Mouse (Mus musculus): Measurements from ENCODE around the gene Lpp. TPM values are rescaled to one million over a fixed set of nuclear protein-coding genes. Genes with fewer than 3 reads are reported as not detected.

Lpp gene
- total and polyA plus RNA-seq, 3 experiments = not detected

DNA sequence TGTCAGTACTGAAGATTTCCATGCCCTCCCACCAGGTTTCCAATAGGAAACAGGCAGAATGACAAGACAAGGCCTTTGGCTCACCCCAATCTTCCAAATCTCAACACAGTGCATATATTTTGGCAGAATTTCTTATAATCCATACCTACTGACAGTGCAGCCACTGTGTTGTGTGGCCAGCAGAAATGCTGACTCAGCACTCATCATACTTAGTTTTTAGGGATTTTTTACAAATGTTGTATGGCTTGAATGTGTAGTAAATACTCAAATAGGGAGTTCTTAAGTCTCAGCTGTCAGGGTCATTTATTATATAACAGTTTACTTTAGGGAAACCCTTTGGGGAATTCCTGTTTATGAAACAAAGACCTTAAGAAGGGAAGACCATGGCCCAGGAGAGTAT, 202.2 kb downstream of the Lpp start:
- Histone ChIP-seq H3K9ac (ENCODE audit: control insufficient read depth, low read depth, low read length, poor library complexity, severe bottlenecking) (no peak overlapping the region), H3K27me3 (ENCODE audit: control insufficient read depth in 1 of 2, insufficient read depth in 2 of 2, low read length in 2 of 2) (no peaks in the 10 kb centered on the region), H3K4me1 (ENCODE audit: control insufficient read depth in 1 of 2, insufficient read depth in 2 of 2, low read length in 2 of 2) (no peaks in the 10 kb centered on the region), H3K27ac (ENCODE audit: control insufficient read depth, low read depth, low read length) (no peak overlapping the region), H3K79me2 (ENCODE audit: control insufficient read depth, insufficient read depth, low read length, poor library complexity) (no peaks in the 10 kb centered on the region), H3K36me3 (ENCODE audit: control insufficient read depth in 1 of 2, insufficient read depth in 2 of 2, low read length in 2 of 2) (no peaks in the 10 kb centered on the region), H3K4me3 (ENCODE audit: control insufficient read depth in 1 of 2, insufficient read depth in 1 of 2, low read depth in 2 of 2, low read length in 2 of 2) (no peak overlapping the region), H3K9me3 (replicated peaks; ENCODE audit: insufficient read depth, low read length) (no peaks in the 10 kb centered on the region)
- TF ChIP-seq CHD1 (IDR thresholded peaks at IDR 0.05; ENCODE audit: low read depth, low read length) = no peak
- TF ChIP-seq MAFK (IDR thresholded peaks at IDR 0.05; ENCODE audit: borderline replicate concordance, low read depth, low read length) = peak; percentile 92
- DNase-seq (ENCODE audit: low read depth, low spot score) = no peak

DNA sequence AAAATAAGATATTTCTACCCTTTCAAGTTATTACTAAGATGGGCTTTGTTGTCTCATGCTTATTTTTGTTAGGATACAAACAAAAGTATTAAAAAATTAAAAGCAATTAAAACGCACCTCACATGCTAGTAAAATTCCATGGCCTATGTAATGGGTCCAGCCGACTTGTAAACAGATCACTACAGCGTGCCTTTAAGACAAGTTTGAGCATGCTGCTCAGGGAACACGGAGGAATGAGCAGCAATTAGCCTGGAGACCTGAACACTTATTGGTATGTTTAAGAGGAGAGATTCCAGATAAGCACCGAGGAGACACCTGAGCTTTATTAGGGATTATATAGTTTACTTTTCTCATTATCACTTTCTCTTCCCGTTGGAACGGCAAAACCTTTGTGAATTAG, 205.3 kb downstream of the Lpp start:
- no peak overlapping the region for H3K4me3 ChIP-seq (ENCODE audit: control insufficient read depth in 1 of 2, insufficient read depth in 1 of 2, low read depth in 2 of 2, low read length in 2 of 2)
- no peaks in the 10 kb centered on the region for H3K27me3 ChIP-seq (ENCODE audit: control insufficient read depth in 1 of 2, insufficient read depth in 2 of 2, low read length in 2 of 2)
- H3K4me1 ChIP-seq (ENCODE audit: control insufficient read depth in 1 of 2, insufficient read depth in 2 of 2, low read length in 2 of 2) = no peaks in the 10 kb centered on the region
- H3K9me3 ChIP-seq (replicated peaks; ENCODE audit: insufficient read depth, low read length) = no peaks in the 10 kb centered on the region
- no peaks in the 10 kb centered on the region for H3K36me3 ChIP-seq (ENCODE audit: control insufficient read depth in 1 of 2, insufficient read depth in 2 of 2, low read length in 2 of 2)
- H3K9ac ChIP-seq (ENCODE audit: control insufficient read depth, low read depth, low read length, poor library complexity, severe bottlenecking) = no peak overlapping the region
- H3K79me2 ChIP-seq (ENCODE audit: control insufficient read depth, insufficient read depth, low read length, poor library complexity) = no peaks in the 10 kb centered on the region
- no peak for TF ChIP-seq GABPA (IDR thresholded peaks at IDR 0.05; ENCODE audit: low read depth, low read length)
- no peak for DNase-seq (ENCODE audit: low read depth, low spot score)
- H3K27ac ChIP-seq (ENCODE audit: control insufficient read depth, low read depth, low read length) = no peak overlapping the region

DNA sequence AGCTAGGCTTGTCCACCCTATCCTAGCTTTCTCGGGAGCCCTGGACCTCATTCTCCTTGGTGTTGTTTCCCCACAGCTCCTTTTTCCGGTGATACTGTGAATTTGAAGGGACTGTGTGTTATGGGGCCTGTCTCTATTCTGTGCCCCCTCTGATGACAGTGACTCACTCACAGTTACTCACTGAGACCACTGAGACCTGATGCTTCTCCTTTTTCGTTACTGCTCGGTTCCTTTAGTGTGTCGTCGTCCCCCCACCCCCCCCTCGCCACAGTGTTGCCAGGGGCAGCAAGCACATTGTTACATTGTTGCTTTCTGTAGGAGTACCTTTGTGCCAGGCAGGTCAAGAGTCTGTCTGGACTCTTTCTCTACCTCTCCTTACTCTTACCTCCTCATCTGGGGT, 206.5 kb downstream of the Lpp start:
- Histone ChIP-seq H3K9ac (ENCODE audit: control insufficient read depth, low read depth, low read length, poor library complexity, severe bottlenecking) (no peak overlapping the region), H3K27me3 (ENCODE audit: control insufficient read depth in 1 of 2, insufficient read depth in 2 of 2, low read length in 2 of 2) (no peaks in the 10 kb centered on the region), H3K4me1 (ENCODE audit: control insufficient read depth in 1 of 2, insufficient read depth in 2 of 2, low read length in 2 of 2) (no peaks in the 10 kb centered on the region), H3K27ac (ENCODE audit: control insufficient read depth, low read depth, low read length) (no peak overlapping the region), H3K9me3 (replicated peaks; ENCODE audit: insufficient read depth, low read length) (no peaks in the 10 kb centered on the region), H3K36me3 (ENCODE audit: control insufficient read depth in 1 of 2, insufficient read depth in 2 of 2, low read length in 2 of 2) (no peaks in the 10 kb centered on the region), H3K79me2 (ENCODE audit: control insufficient read depth, insufficient read depth, low read length, poor library complexity) (no peaks in the 10 kb centered on the region), H3K4me3 (ENCODE audit: control insufficient read depth in 1 of 2, insufficient read depth in 1 of 2, low read depth in 2 of 2, low read length in 2 of 2) (no peak overlapping the region)
- DNase-seq (ENCODE audit: low read depth, low spot score) = no peak
- TF ChIP-seq POLR2AphosphoS5 (IDR thresholded peaks at IDR 0.05; ENCODE audit: borderline replicate concordance, low read depth, low read length) = no peak
- TF ChIP-seq TAL1 (IDR thresholded peaks at IDR 0.05; ENCODE audit: low read length) = no peak
- TF ChIP-seq NELFE (IDR thresholded peaks at IDR 0.05; ENCODE audit: low read depth, low read length) = no peak
- no peak for TF ChIP-seq UBTF (IDR thresholded peaks at IDR 0.05; ENCODE audit: borderline replicate concordance, insufficient read depth, low read depth, low read length)
- TF ChIP-seq TCF12 (IDR thresholded peaks at IDR 0.05; ENCODE audit: low read depth, low read length) = no peak
- no peak for TF ChIP-seq RCOR1 (IDR thresholded peaks at IDR 0.05; ENCODE audit: low read depth, low read length)
- no peak for TF ChIP-seq BHLHE40 (IDR thresholded peaks at IDR 0.05; ENCODE audit: borderline replicate concordance, low read depth, low read length)
- TF ChIP-seq ZNF384 (IDR thresholded peaks at IDR 0.05; ENCODE audit: low read depth, low read length) = no peak
- TF ChIP-seq NRF1 (IDR thresholded peaks at IDR 0.05; ENCODE audit: insufficient read depth, low read depth, low read length, poor library complexity, severe bottlenecking) = no peak
- no peak for TF ChIP-seq TBP (IDR thresholded peaks at IDR 0.05; ENCODE audit: low read depth, low read length)
- TF ChIP-seq GATA1 (IDR thresholded peaks at IDR 0.05; ENCODE audit: low read depth, low read length) = no peak
- TF ChIP-seq KAT2A (conservative IDR thresholded peaks at IDR 0.05; ENCODE audit: low read depth, low read length) = no peak
